ENCODE assay signal across 17 mouse cellular contexts in the genomic region with DNA sequence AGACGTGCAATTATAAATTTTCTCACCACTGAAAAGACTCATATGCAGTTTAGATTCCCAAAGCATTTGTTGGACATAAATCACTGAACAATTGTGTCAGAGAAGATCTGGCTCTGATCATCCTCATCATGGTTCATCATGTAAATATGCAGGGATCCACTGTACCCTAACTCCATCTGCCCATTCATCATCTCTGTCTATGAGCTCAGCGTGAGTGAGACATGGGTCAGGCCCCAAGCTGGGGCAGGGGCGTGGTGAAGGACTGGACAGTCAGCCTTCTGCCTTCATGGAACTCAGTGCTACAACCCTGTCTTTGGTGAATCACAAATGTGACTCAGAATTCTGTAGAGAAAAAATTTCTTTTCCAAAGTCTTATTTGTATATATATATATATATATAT. TPM values are rescaled to one million over a fixed set of nuclear protein-coding genes. Genes with fewer than 3 reads are reported as not detected.
DNase-seq lines count a peak whose midpoint lies in the region.
"Had no signal": no experiment of that assay in that cellular context is flagged by ENCODE, and none has a peak within 500 bp of the region (broad histone marks: within the 10 kb centered on the region; RNA-seq: fewer than 3 reads in every experiment).

No protein-coding gene starts in this region.

- peak; percentile 23 for DNase-seq in heart, adult 11 months
- no peak for DNase-seq in heart, postnatal 25 days (ENCODE audit: low spot score)
- peak; percentile 72 for DNase-seq in NIH3T3 (ENCODE audit: low read depth)
- no peak for DNase-seq in cerebellum, postnatal 10 days
- no peak for DNase-seq in right cerebral cortex, postnatal 10 days (ENCODE audit: low spot score in 2 of 2)
- DNase-seq: adrenal gland, adult 8-10 months; adrenal gland, postnatal 14 days; cerebellum, adult 11-12 months; cerebellum, adult 2 months; cerebellum, adult 9-10 months; cerebellum, postnatal 14 days; cerebellum, postnatal 36 days; embryo, embryonic 11 days had no signal

- intact Hi-C loops in heart, postnatal 25 days (cut with DNase I), result no loop called here

RNA-seq across cellular contexts. Expression of a gene that starts 53.2 kb away (rescaled TPM):
- 1 to 10 TPM; 4.8 to 6.3 TPM for total RNA-seq in heart, postnatal 25 days (2021)
- total RNA-seq: adrenal gland, adult 18-20 months; adrenal gland, adult 8-10 months; adrenal gland, postnatal 36 days; common myeloid progenitor, adult 5-6 weeks; MEL had no signal

Comparison
In these comparisons a context has a peak if more than half of its experiments do, and no peak if none do; other contexts are left out.
1. DNase-seq: peak in heart, adult 11 months (single experiment) and NIH3T3 (single experiment); none in heart, postnatal 25 days (single experiment), cerebellum, postnatal 10 days (0 of 2) and right cerebral cortex, postnatal 10 days (0 of 2).